Mouse (Mus musculus) heart, embryonic 16.5 days (tissue): ENCODE data around the gene Otub1. TPM values are rescaled to one million over a fixed set of nuclear protein-coding genes. Genes with fewer than 3 reads are reported as not detected.

Experiments
- ATAC-seq: fragments of 200-750 bp; cut with Nextera tagmentation; replicated peaks from 2 replicates; pipeline ENCODE4 v1.8.0; 2017; ENCODE audit warnings: moderate number of reproducible peaks; ENCODE audit not compliant: insufficient read depth, low FRiP score; ENCODE audit errors: extremely low read depth
- H3K27ac ChIP-seq: fragments of 300-500 bp; sonication (generic); 2 replicates; pipeline ENCODE4 v1.5.1; 2014; ENCODE audit warnings: mild to moderate bottlenecking, low read length, control low read depth, moderate library complexity
- H3K27me3 ChIP-seq: fragments of 300-500 bp; sonication (generic); 2 replicates; pipeline ENCODE4 v1.6.1; 2014; ENCODE audit warnings: low read length, mixed read lengths; ENCODE audit not compliant: control insufficient read depth, insufficient read depth
- H3K36me3 ChIP-seq: fragments of 300-500 bp; sonication (generic); 2 replicates; pipeline ENCODE4 v1.6.1; 2014; ENCODE audit not compliant: control insufficient read depth, insufficient read depth
- H3K4me1 ChIP-seq: fragments of 300-500 bp; sonication (generic); 2 replicates; pipeline ENCODE4 v1.6.1; 2014; ENCODE audit warnings: low read length, mixed read lengths; ENCODE audit not compliant: control insufficient read depth, insufficient read depth
- H3K4me2 ChIP-seq: fragments of 300-500 bp; sonication (generic); 2 replicates; pipeline ENCODE4 v1.6.1; 2014; ENCODE audit warnings: low read depth, mild to moderate bottlenecking, control low read depth, low read length
- H3K4me3 ChIP-seq: fragments of 300-500 bp; sonication (generic); 2 replicates; pipeline ENCODE4 v1.5.1; 2014; ENCODE audit warnings: mild to moderate bottlenecking, control low read depth, low read length
- H3K9ac ChIP-seq: fragments of 300-500 bp; sonication (generic); 2 replicates; pipeline ENCODE4 v1.6.1; 2014; ENCODE audit warnings: low read length, control low read depth
- H3K9me3 ChIP-seq: fragments of 300-500 bp; sonication (generic); replicated peaks from 2 replicates; pipeline ENCODE4 v1.6.1; 2016; ENCODE audit warnings: low read length; ENCODE audit not compliant: control insufficient read depth
- WGBS: fragments of 180-500 bp; shearing (Covaris S2); extraction: QIAGEN DNeasy Blood & Tissue Kit; methylation state at CpG from one replicate; pipeline ENCODE4 v1.1.7; 2014; 5-methylcytosine and 5-hydroxymethylcytosine counted together
- polyA plus RNA-seq: library from polyadenylated mRNA; unstranded; fragments of >200 nt; fragmentation: Nextera tagmentation; extraction: Ambion mirVana; gene quantifications from 2 replicates; pipeline ENCODE4 v1.2.1, GENCODE M21; 2015

Otub1 gene
- polyA plus RNA-seq, 1 experiment from 2014 or later: 140 TPM

GRCm38 (mm10) chr19:7183419-7183818 lies 22.7 kb downstream of the Otub1 start:
- Histone ChIP-seq H3K4me2 (no peak overlapping the region), H3K9ac (no peak overlapping the region), H3K4me1 (peaks cover 30% of the 10 kb centered on the region), H3K9me3 (no peaks in the 10 kb centered on the region), H3K4me3 (no peak overlapping the region), H3K27ac (no peak overlapping the region), H3K27me3 (peaks cover 9% of the 10 kb centered on the region; the same call in 1 of the 2 replicates), H3K36me3 (no peaks in the 10 kb centered on the region)
- no peak for ATAC-seq
- WGBS: 70% methylated on average over 11 of the region's 11 CpGs

GRCm38 (mm10) chr19:7182273-7182949 lies 23.7 kb downstream of the Otub1 start:
- Histone ChIP-seq H3K4me2 (peak overlapping the region; percentile 64), H3K9ac (peak overlapping the region; percentile 51), H3K9me3 (no peaks in the 10 kb centered on the region), H3K4me3 (peak overlapping the region; percentile 30), H3K27me3 (peaks cover 9% of the 10 kb centered on the region; the same call in 1 of the 2 replicates), H3K36me3 (no peaks in the 10 kb centered on the region), H3K4me1 (peaks cover 32% of the 10 kb centered on the region), H3K27ac (peak overlapping the region; percentile 34; the same call in 1 of the 2 replicates)
- 3% methylated on average over 23 of the region's 23 CpGs for WGBS
- ATAC-seq: peak; percentile 71

GRCm38 (mm10) chr19:7181496-7181895 lies 24.6 kb downstream of the Otub1 start:
- Histone ChIP-seq H3K4me1 (peaks cover 32% of the 10 kb centered on the region), H3K27me3 (peaks cover 9% of the 10 kb centered on the region; the same call in 1 of the 2 replicates), H3K4me3 (no peak overlapping the region), H3K4me2 (no peak overlapping the region), H3K9ac (no peak overlapping the region), H3K36me3 (no peaks in the 10 kb centered on the region), H3K27ac (no peak overlapping the region), H3K9me3 (no peaks in the 10 kb centered on the region)
- 64% methylated on average over 7 of the region's 7 CpGs for WGBS
- no peak for ATAC-seq

- 74% methylated on average over 8 of the region's 8 CpGs for WGBS
- Histone ChIP-seq H3K4me1 (peaks cover 37% of the 10 kb centered on the region), H3K36me3 (no peaks in the 10 kb centered on the region), H3K27ac (no peak overlapping the region), H3K4me2 (no peak overlapping the region), H3K9ac (no peak overlapping the region), H3K4me3 (no peak overlapping the region), H3K9me3 (no peaks in the 10 kb centered on the region), H3K27me3 (peaks cover 9% of the 10 kb centered on the region; the same call in 1 of the 2 replicates)
- no peak for ATAC-seq
These were observed 25.2 kb downstream of the Otub1 start for GRCm38 (mm10) chr19:7180756-7181405.

- Histone ChIP-seq H3K27me3 (peaks cover 7% of the 10 kb centered on the region; the same call in 1 of the 2 replicates), H3K4me1 (peaks cover 40% of the 10 kb centered on the region), H3K4me3 (no peak overlapping the region), H3K9ac (no peak overlapping the region), H3K4me2 (no peak overlapping the region), H3K27ac (no peak overlapping the region), H3K9me3 (no peaks in the 10 kb centered on the region), H3K36me3 (no peaks in the 10 kb centered on the region)
- no peak for ATAC-seq
- WGBS: 34% methylated on average over 3 of the region's 3 CpGs
These were observed 27.2 kb downstream of the Otub1 start for GRCm38 (mm10) chr19:7178841-7179452.

- H3K36me3 ChIP-seq: no peaks in the 10 kb centered on the region
- peaks cover 3% of the 10 kb centered on the region; the same call in 1 of the 2 replicates for H3K27me3 ChIP-seq
- no peak overlapping the region for H3K9ac ChIP-seq
- peaks cover 40% of the 10 kb centered on the region for H3K4me1 ChIP-seq
- no peak overlapping the region for H3K4me3 ChIP-seq
- no peak for ATAC-seq
- no peak overlapping the region for H3K27ac ChIP-seq
- H3K9me3 ChIP-seq: no peaks in the 10 kb centered on the region
- H3K4me2 ChIP-seq: no peak overlapping the region
- 61% methylated on average over 13 of the region's 13 CpGs for WGBS
These were observed 28.2 kb downstream of the Otub1 start for GRCm38 (mm10) chr19:7177804-7178511.

- Histone ChIP-seq H3K27me3 (no peaks in the 10 kb centered on the region; the same call in 1 of the 2 replicates), H3K9me3 (no peaks in the 10 kb centered on the region), H3K4me3 (no peak overlapping the region), H3K36me3 (no peaks in the 10 kb centered on the region), H3K9ac (no peak overlapping the region), H3K4me2 (no peak overlapping the region), H3K4me1 (peaks cover 39% of the 10 kb centered on the region), H3K27ac (no peak overlapping the region)
- WGBS: 20% methylated on average over 11 of the region's 11 CpGs
- no peak for ATAC-seq
These were observed 29.9 kb downstream of the Otub1 start for GRCm38 (mm10) chr19:7176041-7176696.

- no peak overlapping the region for H3K27ac ChIP-seq
These were observed 33.9 kb downstream of the Otub1 start for GRCm38 (mm10) chr19:7172051-7172866.

More at GRCm38 (mm10) chr19:7172051-7172866, 33.9 kb downstream of the Otub1 start:
- Histone ChIP-seq H3K4me1 (peaks cover 22% of the 10 kb centered on the region), H3K4me2 (no peak overlapping the region), H3K36me3 (no peaks in the 10 kb centered on the region), H3K4me3 (no peak overlapping the region), H3K9ac (no peak overlapping the region), H3K27me3 (peaks cover 9% of the 10 kb centered on the region), H3K9me3 (no peaks in the 10 kb centered on the region)
- ATAC-seq: peak; percentile 57
- 18% methylated on average over 13 of the region's 13 CpGs for WGBS
